Mouse (Mus musculus) embryonic facial prominence, embryonic 12.5 days (tissue): ENCODE results near the gene Foxp1. TPM values are rescaled to one million over a fixed set of nuclear protein-coding genes. Genes with fewer than 3 reads are reported as not detected.

Experiments
- ATAC-seq: fragments of 200-750 bp; cut with Nextera tagmentation; 2 replicates; pipeline ENCODE4 v1.8.0; 2017; ENCODE audit not compliant: insufficient number of reproducible peaks, insufficient read depth, low FRiP score, low TSS enrichment
- H3K27ac ChIP-seq: fragments of 300-500 bp; sonication (generic); 2 replicates; pipeline ENCODE4 v1.5.1; 2016; ENCODE audit warnings: mild to moderate bottlenecking
- H3K27me3 ChIP-seq: fragments of 300-500 bp; sonication (generic); 2 replicates; pipeline ENCODE4 v1.6.1; 2016; ENCODE audit warnings: mild to moderate bottlenecking, moderate library complexity
- H3K36me3 ChIP-seq: fragments of 300-500 bp; sonication (generic); 2 replicates; pipeline ENCODE4 v1.6.1; 2016; ENCODE audit warnings: mild to moderate bottlenecking
- H3K4me1 ChIP-seq: fragments of 300-500 bp; sonication (generic); 2 replicates; pipeline ENCODE4 v1.6.1; 2016
- H3K4me2 ChIP-seq: fragments of 300-500 bp; sonication (generic); replicated peaks from 2 replicates; pipeline ENCODE4 v1.6.1; 2016; ENCODE audit warnings: mild to moderate bottlenecking, moderate library complexity
- H3K4me3 ChIP-seq: fragments of 300-500 bp; sonication (generic); 2 replicates; pipeline ENCODE4 v1.5.1; 2016; ENCODE audit warnings: mild to moderate bottlenecking
- H3K9ac ChIP-seq: fragments of 300-500 bp; sonication (generic); 2 replicates; pipeline ENCODE4 v1.6.1; 2016; ENCODE audit warnings: mild to moderate bottlenecking, moderate library complexity
- H3K9me3 ChIP-seq: fragments of 300-500 bp; sonication (generic); 2 replicates; pipeline ENCODE4 v1.6.1; 2016; ENCODE audit warnings: mild to moderate bottlenecking, moderate library complexity
- WGBS: fragments of 180-500 bp; shearing (Covaris S2); methylation state at CpG from one replicate; pipeline ENCODE4 v1.1.7; 2016; 5-methylcytosine and 5-hydroxymethylcytosine counted together
- polyA plus RNA-seq: library from polyadenylated mRNA; unstranded; fragments of >200 nt; fragmentation: Nextera tagmentation; extraction: Ambion mirVana; gene quantifications from 2 replicates; pipeline ENCODE4 v1.2.1, GENCODE M21; 2016

The Foxp1 gene
- polyA plus RNA-seq, 1 experiment from 2014 or later, result 132 TPM

DNA sequence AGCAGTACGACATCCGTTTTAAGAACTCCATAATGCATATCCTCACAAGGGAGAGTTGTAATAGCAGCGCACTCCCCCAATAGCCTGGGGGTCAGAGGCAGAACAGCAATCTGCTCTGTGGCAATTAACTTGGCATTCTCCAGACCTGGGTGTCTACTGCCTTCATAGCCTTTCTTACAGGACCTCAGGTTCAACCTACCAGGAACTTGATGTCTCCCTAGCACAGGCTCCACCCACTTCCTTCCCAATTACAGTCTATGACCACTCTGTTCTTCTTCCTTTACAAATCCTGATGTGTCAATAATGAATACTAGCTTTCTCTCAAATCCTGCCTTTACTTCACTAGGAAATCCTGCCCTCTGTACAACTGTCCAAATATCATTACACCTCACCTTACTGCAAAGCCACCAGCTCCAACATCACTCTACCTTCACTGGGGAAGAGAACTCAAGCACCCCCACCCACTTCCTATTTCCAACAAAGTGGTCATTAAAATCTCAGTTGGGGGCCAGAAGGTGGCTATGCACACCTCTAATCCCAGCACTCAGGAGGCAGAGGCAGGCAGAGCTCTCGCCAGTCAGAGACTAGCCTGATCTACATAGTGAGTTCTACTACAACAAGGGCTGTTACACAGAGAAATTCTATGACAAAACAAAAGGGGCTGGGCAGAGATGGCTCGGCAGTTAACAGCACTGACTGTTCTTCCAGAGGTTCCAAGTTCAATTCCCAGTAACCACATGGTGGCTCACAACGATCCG, 68.6 kb downstream of the Foxp1 start:
- Histone ChIP-seq H3K27ac (no peak overlapping the region), H3K4me1 (0 out of 2 replicates have a peak, but pooled peaks cover 9% of the 10 kb centered on the region), H3K9me3 (no peaks in the 10 kb centered on the region), H3K4me2 (no peak overlapping the region), H3K9ac (no peak overlapping the region), H3K4me3 (no peak overlapping the region), H3K36me3 (0 out of 2 replicates have a peak, but pooled peaks cover 3% of the 10 kb centered on the region), H3K27me3 (no peaks in the 10 kb centered on the region)
- no peak for ATAC-seq
- WGBS, result 81% methylated on average over 7 of the region's 7 CpGs

DNA sequence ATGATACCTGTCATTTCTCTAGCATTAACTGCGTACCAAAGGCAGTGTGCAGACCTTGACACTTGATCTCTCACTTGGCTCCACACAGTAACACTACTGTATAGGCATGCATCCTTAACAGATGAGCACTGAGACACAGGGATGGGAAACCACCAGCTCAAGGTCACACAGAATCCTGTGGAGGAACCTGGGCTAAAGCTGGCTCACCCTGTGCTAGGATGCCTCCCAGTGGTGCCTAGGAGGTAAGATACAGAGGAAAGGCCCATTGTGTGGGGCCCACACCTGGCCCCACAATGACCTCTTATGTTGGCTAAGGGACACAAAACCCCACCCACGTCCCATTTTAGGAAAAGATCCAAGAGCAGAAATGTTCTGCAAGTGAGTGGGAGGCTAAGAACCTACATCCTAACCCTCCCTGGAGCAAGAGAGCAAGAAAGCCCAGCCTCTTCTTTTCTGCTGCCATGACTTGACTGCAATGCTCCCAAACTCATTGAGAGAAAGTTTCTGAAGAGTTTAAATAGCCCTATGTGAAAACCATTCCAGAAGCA, 69.8 kb downstream of the Foxp1 start:
- Histone ChIP-seq H3K36me3 (0 out of 2 replicates have a peak, but pooled peaks cover 3% of the 10 kb centered on the region), H3K4me2 (no peak overlapping the region), H3K4me1 (peaks cover 12% of the 10 kb centered on the region; the same call in 1 of the 2 replicates), H3K9ac (no peak overlapping the region), H3K27ac (no peak overlapping the region), H3K27me3 (no peaks in the 10 kb centered on the region), H3K9me3 (no peaks in the 10 kb centered on the region), H3K4me3 (no peak overlapping the region)
- 71% methylated on average over 2 of the region's 2 CpGs for WGBS
- no peak for ATAC-seq

DNA sequence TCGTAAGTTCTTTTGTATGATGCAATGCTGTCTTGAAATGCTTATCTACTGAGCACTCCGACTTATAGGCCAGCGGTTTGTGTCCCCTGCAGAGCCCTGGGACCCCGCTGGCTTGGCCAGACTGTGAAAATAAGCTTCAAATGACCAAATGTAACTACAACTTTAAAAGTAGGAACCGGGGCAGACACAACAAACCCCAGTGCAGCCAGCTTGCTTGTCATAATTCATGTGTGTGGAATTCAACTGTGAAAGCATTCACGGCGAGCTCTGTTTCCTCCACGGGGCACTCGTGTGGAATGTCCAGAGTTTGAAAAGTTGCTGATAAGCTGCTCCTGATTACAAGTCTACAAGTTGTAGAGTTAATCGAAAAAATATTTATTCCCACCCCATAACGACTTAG, 71.0 kb downstream of the Foxp1 start:
- peaks cover 12% of the 10 kb centered on the region; the same call in 1 of the 2 replicates for H3K4me1 ChIP-seq
- WGBS, result 54% methylated on average over 11 of the region's 11 CpGs
- ATAC-seq, result no peak
- no peak overlapping the region for H3K4me3 ChIP-seq
- no peak overlapping the region for H3K27ac ChIP-seq
- H3K27me3 ChIP-seq, result no peaks in the 10 kb centered on the region
- H3K9me3 ChIP-seq, result no peaks in the 10 kb centered on the region
- H3K4me2 ChIP-seq, result no peak overlapping the region
- H3K9ac ChIP-seq, result no peak overlapping the region
- 0 out of 2 replicates have a peak, but pooled peaks cover 3% of the 10 kb centered on the region for H3K36me3 ChIP-seq

DNA sequence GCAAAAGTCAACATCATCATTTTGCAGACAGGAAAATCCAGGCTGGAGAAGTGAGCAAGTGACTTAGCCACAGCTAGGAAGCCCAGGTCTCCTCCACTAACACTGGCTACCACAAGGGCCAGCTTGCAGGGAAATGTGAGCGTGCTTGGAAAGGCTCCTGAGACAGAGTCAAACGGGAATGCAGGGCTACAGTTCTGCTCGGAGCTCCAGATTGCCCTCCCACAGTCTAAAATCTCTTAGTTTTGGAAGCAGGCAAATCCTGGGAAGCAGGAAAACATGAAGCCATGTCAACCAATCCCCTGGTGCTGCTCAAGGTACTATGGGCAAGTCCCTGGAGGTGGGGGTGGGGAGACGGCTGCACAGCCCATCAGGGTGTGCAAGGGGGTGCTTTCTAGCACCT, 75.1 kb downstream of the Foxp1 start:
- Histone ChIP-seq H3K4me1 (peaks cover 8% of the 10 kb centered on the region; the same call in 1 of the 2 replicates), H3K9me3 (no peaks in the 10 kb centered on the region), H3K27me3 (no peaks in the 10 kb centered on the region), H3K4me2 (no peak overlapping the region), H3K27ac (no peak overlapping the region), H3K9ac (no peak overlapping the region), H3K36me3 (no peaks in the 10 kb centered on the region), H3K4me3 (no peak overlapping the region)
- WGBS, result 77% methylated on average over 4 of the region's 4 CpGs
- ATAC-seq, result no peak

DNA sequence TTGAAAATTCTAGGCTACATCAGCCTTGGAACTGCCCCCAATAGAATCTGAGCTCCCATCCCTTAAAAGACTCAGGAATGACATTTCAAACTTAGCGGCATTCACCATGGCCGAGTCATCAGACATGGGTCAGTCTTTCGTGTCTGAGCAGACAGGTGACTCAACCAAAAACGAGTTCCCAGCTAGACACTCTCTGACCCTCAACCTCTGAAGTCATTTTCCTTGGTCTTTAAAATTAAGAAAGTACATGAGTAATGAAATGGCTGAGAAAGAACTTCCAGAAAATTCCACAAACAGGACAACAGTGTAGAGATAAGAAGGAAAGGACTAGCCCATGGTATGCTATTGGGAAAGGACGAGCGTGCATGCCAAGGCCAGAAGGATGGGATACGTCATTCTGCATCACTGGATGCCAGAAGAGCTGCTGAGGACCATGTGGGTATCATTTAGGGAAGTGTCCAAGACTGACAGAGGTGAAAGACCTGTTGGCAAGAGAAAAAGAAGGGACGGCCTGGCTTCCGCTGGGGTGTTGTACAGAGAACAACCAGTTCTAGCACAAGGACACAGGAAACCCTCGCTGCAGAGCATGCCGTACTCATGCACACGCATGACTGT, 75.6 kb downstream of the Foxp1 start:
- Histone ChIP-seq H3K4me2 (no peak overlapping the region), H3K9ac (no peak overlapping the region), H3K4me1 (peaks cover 8% of the 10 kb centered on the region; the same call in 1 of the 2 replicates), H3K27me3 (no peaks in the 10 kb centered on the region), H3K36me3 (no peaks in the 10 kb centered on the region), H3K4me3 (no peak overlapping the region), H3K27ac (no peak overlapping the region), H3K9me3 (no peaks in the 10 kb centered on the region)
- no peak for ATAC-seq
- 91% methylated on average over 12 of the region's 12 CpGs for WGBS

DNA sequence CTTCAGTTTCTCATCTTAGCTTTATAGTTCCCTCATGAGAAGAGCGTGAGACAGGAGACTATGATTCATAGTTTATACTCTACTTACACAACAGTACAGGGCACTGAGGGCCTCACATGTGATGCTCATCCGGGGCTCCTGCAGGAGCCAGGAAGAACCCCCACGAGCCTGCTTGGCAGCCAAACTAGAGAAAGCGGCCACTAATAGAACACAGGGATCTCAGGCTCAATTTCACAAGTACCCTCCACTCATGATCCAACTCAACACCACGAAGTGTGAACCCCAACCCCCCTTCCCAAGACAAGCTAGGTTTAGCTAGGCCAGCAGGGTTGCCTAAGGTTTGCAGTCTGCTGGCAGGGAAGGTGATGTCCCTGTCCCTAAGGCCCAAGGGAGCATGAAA, 79.1 kb downstream of the Foxp1 start:
- Histone ChIP-seq H3K9ac (no peak overlapping the region), H3K4me1 (peaks cover 27% of the 10 kb centered on the region), H3K4me2 (no peak overlapping the region), H3K36me3 (no peaks in the 10 kb centered on the region), H3K4me3 (no peak overlapping the region), H3K27ac (no peak overlapping the region), H3K27me3 (no peaks in the 10 kb centered on the region), H3K9me3 (no peaks in the 10 kb centered on the region)
- no peak for ATAC-seq
- 70% methylated on average over 5 of the region's 5 CpGs for WGBS

DNA sequence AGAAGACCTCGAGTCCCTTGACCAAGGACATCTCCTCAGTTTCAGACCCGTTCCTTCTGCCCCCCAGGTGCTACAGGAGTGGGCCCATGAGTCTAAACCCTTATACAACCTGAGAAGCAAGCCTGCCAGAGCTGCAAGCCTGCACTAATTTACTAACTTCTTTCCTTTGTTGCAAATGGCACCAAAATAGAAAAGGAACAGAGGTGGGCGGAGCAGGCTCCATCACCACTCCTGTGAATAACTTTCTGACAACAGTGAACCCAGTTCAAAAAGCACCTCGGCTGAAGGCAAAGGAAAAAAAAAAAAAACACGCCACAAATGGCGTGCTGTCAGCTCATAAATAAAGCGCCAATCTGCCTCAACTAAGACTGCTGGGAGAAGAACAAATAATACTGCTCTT, 81.4 kb downstream of the Foxp1 start:
- Histone ChIP-seq H3K27ac (no peak overlapping the region), H3K4me2 (no peak overlapping the region), H3K9ac (no peak overlapping the region), H3K4me3 (no peak overlapping the region), H3K27me3 (no peaks in the 10 kb centered on the region), H3K36me3 (no peaks in the 10 kb centered on the region), H3K9me3 (no peaks in the 10 kb centered on the region), H3K4me1 (peaks cover 30% of the 10 kb centered on the region)
- no peak for ATAC-seq
- WGBS, result 62% methylated on average over 7 of the region's 7 CpGs

DNA sequence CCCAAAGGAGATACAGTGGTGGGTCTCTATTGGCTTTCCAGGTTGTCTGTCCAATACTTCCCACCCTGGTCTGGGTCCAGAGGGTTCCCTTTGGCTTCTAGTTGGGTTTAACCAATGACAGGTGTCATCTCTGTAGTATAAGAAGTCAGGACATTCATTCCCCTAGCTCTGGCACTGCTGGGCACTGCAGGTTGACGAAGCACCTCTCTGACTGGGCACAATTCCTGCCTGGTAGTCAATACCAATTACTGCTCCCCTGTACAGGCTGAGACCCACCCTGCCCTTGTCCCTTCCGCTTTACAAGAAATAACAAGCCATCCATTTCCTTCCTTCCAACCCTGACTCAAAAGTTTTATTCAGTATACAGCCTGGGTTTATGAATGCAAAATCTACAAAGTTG, 81.9 kb downstream of the Foxp1 start:
- H3K27ac ChIP-seq, result peak overlapping the region; percentile 58

DNA sequence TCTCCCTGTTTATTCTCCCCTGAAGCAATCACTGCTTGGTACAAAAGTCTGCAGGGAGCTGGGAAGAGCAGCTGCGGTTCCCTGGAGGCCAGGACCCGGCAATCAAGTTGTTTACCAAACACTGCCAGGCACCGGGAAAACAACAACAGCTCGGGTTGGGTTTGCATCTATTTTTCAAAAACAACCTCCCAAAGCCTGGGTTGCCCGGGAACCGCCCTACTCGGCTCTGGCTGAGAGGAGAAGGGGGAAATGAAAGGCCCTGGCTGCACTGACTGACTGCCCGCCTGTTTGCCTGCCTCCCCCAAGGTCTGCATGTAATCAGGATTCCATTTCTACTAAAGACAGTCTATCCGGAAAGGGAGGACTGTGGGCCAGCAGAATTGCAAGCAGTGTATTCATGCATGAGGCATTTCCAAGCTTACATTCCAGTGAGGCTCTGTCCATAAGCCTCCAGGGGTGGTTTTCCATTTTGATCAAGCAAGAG, 82.6 kb downstream of the Foxp1 start:
- Histone ChIP-seq H3K36me3 (0 out of 2 replicates have a peak, but pooled peaks cover 2% of the 10 kb centered on the region), H3K9ac (no peak overlapping the region), H3K4me2 (peak overlapping the region; percentile 21), H3K27me3 (no peaks in the 10 kb centered on the region), H3K27ac (peak overlapping the region; percentile 58), H3K9me3 (no peaks in the 10 kb centered on the region), H3K4me3 (no peak overlapping the region), H3K4me1 (peaks cover 30% of the 10 kb centered on the region)
- WGBS, result 5% methylated on average over 9 of the region's 9 CpGs
- peak; percentile 69 for ATAC-seq

More for the DNA sequence above, 81.9 kb downstream of the Foxp1 start:
- Histone ChIP-seq H3K4me3 (no peak overlapping the region), H3K9ac (no peak overlapping the region), H3K9me3 (no peaks in the 10 kb centered on the region), H3K27me3 (no peaks in the 10 kb centered on the region), H3K4me1 (peaks cover 30% of the 10 kb centered on the region), H3K4me2 (no peak overlapping the region), H3K36me3 (no peaks in the 10 kb centered on the region)
- ATAC-seq, result no peak
- WGBS, result 87% methylated on average over 2 of the region's 2 CpGs

DNA sequence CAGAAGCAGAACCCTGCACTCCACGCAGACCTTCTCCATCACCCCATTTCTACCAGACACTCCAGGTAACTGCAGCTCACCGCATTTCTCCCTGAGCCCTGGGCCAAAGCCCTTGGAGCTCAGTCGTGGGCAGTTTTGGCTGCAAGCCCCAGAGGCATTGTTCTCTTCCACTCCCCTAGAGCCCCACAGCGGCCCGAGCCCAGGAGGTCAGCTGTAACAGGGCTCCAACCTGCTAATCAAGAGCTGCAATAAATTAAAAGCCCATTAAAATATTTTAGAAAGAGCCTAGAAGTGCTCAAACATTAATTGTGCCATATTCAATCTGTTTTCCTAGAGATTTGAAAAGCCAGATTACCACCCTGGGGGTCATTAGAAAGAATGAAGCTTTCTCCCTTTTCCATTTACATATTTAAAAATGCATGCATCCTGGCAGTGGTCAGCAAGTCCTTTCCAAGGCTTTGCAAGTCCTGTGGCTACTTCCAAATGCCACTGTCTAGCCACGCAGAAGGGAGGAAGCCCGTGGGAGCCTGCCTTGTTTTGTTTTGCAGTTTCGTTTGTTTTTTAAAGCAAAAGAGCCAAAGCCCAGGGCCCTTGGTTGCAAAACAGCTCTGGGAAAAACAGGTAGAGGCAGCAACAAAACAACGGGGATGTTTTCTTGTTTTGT, 83.2 kb downstream of the Foxp1 start:
- Histone ChIP-seq H3K9ac (no peak overlapping the region), H3K4me3 (no peak overlapping the region), H3K27me3 (no peaks in the 10 kb centered on the region), H3K4me1 (peaks cover 30% of the 10 kb centered on the region), H3K9me3 (no peaks in the 10 kb centered on the region), H3K36me3 (0 out of 2 replicates have a peak, but pooled peaks cover 6% of the 10 kb centered on the region), H3K4me2 (peak overlapping the region; percentile 21), H3K27ac (peak overlapping the region; percentile 58)
- WGBS, result 11% methylated on average over 9 of the region's 9 CpGs
- ATAC-seq, result no peak

DNA sequence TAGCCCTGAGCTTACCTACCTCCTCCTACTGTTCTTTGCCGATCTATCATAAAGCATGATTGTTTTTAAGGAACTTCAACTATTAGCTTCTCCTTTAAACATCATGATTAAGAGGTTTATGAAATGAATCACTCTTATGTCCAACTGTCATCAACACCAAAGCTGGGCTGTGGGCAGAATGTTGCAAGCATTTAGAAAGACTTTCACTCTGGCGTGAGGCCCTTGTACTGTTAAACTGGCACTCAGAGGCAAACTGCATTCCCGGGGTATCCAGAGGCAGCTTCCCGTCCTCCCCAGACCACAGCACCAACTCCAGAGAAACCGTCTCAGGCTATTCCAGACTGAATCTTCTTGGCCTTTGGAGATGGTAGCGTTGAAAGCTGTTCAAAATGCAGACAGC, 86.2 kb downstream of the Foxp1 start:
- H3K4me3 ChIP-seq, result no peak overlapping the region
- no peak overlapping the region for H3K27ac ChIP-seq
- H3K4me2 ChIP-seq, result no peak overlapping the region
- H3K27me3 ChIP-seq, result no peaks in the 10 kb centered on the region
- peaks cover 30% of the 10 kb centered on the region for H3K4me1 ChIP-seq
- H3K9me3 ChIP-seq, result no peaks in the 10 kb centered on the region
- 91% methylated on average over 6 of the region's 6 CpGs for WGBS
- no peak for ATAC-seq
- 0 out of 2 replicates have a peak, but pooled peaks cover 10% of the 10 kb centered on the region for H3K36me3 ChIP-seq
- no peak overlapping the region for H3K9ac ChIP-seq
